Mouse (Mus musculus) E14TG2a.4 (cell line): ENCODE results near the gene 4930415O20Rik.

ENCODE experiments used
- CTCF ChIP-seq: conservative IDR thresholded peaks from 2 replicates; pipeline ENCODE4 v1.5.1; 2014; ENCODE audit warnings: low read length
- NANOG ChIP-seq: IDR thresholded peaks from 2 replicates; pipeline ENCODE4 v1.6.1; 2014; ENCODE audit warnings: borderline replicate concordance, low read length, mixed read lengths

DNA sequence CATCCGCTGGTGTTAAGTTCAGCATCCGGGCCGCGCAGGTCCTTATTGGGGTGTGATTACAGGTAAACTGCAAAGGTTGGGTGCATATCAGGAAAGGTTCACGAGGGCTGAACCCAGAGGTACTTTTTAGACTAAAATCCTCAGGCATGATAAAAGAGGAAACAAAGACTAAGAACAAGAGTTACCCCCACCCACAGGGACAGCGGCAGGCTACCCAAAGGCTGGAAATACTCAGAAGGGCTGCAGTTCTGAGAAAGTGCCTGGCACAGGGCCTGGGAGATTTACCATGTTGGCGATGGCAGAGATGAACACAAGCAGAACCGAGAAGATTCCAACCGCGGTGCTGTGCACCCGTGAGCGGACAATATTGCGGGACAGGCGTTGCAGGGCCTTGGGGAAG, 25.8 kb downstream of the 4930415O20Rik start:
- no peak for TF ChIP-seq CTCF
- no peak for TF ChIP-seq NANOG
